Mouse (Mus musculus) adrenal gland, adult 10 weeks (tissue): ENCODE results near the gene D030056L22Rik. TPM values are rescaled to one million over a fixed set of nuclear protein-coding genes. Genes with fewer than 3 reads are reported as not detected.

ENCODE experiments used
- polyA plus RNA-seq: library from polyadenylated mRNA; stranded (reverse); fragments of 350-450 nt; fragmentation: Illumina TruSeq; extraction: RNeasy Lipid Tissue Mini Kit (QIAGEN cat#74804); gene quantifications from one replicate; pipeline ENCODE4 v1.2.3, GENCODE M21; 2014; ENCODE audit warnings: low read depth, low replicate concordance

Gene D030056L22Rik
- 55.6 TPM for polyA plus RNA-seq

DNA sequence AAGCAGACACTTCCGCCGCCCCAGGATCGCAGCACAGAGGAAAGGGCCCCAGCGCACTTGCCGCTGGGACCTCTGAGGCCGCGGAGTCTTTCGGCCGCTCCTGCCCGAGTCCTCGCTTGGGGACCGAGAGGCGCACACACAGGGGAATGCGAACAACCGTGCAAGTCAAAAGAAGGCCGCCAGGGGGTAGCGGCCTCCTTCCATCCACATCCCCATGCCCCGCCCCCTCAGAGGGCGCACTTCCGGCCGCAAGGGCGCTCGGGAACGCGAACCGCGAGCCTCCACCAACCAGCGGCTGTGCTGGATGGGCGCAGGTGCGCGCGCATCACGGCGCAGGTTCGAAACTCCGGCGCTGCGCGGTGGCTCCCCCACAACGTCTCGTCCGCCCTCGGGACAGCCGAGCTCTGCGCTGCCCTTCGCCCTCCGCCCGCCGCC lies at the start of gene D030056L22Rik:
Gene D030056L22Rik (plus strand): TSS at position 328 of the 435 bp plus-strand sequence.

DNA sequence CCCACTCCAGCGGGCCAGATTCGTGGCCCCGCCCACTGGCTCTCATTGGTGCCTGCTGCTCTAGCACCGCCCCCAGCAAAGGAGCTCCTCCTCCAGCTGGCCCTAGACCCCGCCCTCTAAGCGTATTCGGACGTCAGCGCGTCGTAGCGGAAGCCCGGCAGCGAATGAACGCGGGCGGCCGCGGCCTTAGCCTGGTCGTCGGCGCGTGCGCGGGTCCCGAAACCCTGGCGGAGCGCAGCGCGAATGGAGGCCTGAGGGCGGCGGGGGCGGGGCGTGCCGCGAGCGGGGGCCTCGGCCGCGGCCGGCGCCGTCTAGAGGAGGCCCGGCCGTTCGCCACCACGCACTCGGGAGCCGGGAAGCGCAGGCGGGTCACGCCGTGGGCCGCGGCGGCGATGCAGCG lies 42.4 kb upstream of the D030056L22Rik start, which contains the start of gene Carnmt1:
Gene Carnmt1 (plus strand): TSS at position 157 of the 400 bp plus-strand sequence.

GRCm38 (mm10) chr19:18749598-18750339 lies 36.8 kb downstream of the D030056L22Rik start, which contains the start of gene Trpm6:
Gene Trpm6 (plus strand): TSS chr19:18749983.

Other genes with a start within 250 kb of the D030056L22Rik start
- 59.7 TPM for gene Ostf1, start 81.4 kb upstream of the D030056L22Rik start, polyA plus RNA-seq
- gene Nmrk1, start 81.2 kb upstream of the D030056L22Rik start, polyA plus RNA-seq: 12.9 TPM
- gene Carnmt1, start 42.4 kb upstream of the D030056L22Rik start, polyA plus RNA-seq: 142 TPM
- gene Trpm6, start 36.8 kb downstream of the D030056L22Rik start, polyA plus RNA-seq: not detected